Mouse (Mus musculus) limb, embryonic 12.5 days (tissue): ENCODE results near the gene Sccpdh. TPM values are rescaled to one million over a fixed set of nuclear protein-coding genes. Genes with fewer than 3 reads are reported as not detected.
"Not testable (repeated sequence)": the region's sequence is repeated elsewhere in the genome, so short reads cannot be mapped to it uniquely, and the experiment has no call there.

Experiments
- ATAC-seq: fragments of 200-750 bp; cut with Nextera tagmentation; 2 replicates; pipeline ENCODE4 v1.8.0; 2017; ENCODE audit warnings: low read depth, moderate TSS enrichment; ENCODE audit not compliant: insufficient number of reproducible peaks, insufficient read depth, low FRiP score, low TSS enrichment
- H3K27ac ChIP-seq: fragments of 300-500 bp; sonication (generic); 2 replicates; pipeline ENCODE4 v1.5.1; 2016; ENCODE audit warnings: mild to moderate bottlenecking, moderate library complexity
- H3K27me3 ChIP-seq: fragments of 300-500 bp; sonication (generic); 2 replicates; pipeline ENCODE4 v1.6.1; 2016; ENCODE audit warnings: mild to moderate bottlenecking, moderate library complexity
- H3K36me3 ChIP-seq: fragments of 300-500 bp; sonication (generic); 2 replicates; pipeline ENCODE4 v1.6.1; 2016; ENCODE audit warnings: mild to moderate bottlenecking, moderate library complexity
- H3K4me1 ChIP-seq: fragments of 300-500 bp; sonication (generic); replicated peaks from 2 replicates; pipeline ENCODE4 v1.6.1; 2016
- H3K4me2 ChIP-seq: fragments of 300-500 bp; sonication (generic); 2 replicates; pipeline ENCODE4 v1.6.1; 2016; ENCODE audit warnings: mild to moderate bottlenecking, moderate library complexity
- H3K4me3 ChIP-seq: fragments of 300-500 bp; sonication (generic); replicated peaks from 2 replicates; pipeline ENCODE4 v1.5.1; 2016; ENCODE audit warnings: mild to moderate bottlenecking
- H3K9ac ChIP-seq: fragments of 300-500 bp; sonication (generic); replicated peaks from 2 replicates; pipeline ENCODE4 v1.6.1; 2016; ENCODE audit warnings: mild to moderate bottlenecking, moderate library complexity
- H3K9me3 ChIP-seq: fragments of 300-500 bp; sonication (generic); 2 replicates; pipeline ENCODE4 v1.6.1; 2016; ENCODE audit warnings: mild to moderate bottlenecking, moderate library complexity
- WGBS: fragments of 180-500 bp; shearing (Covaris S2); methylation state at CpG from one replicate; pipeline ENCODE4 v1.1.7; 2016; 5-methylcytosine and 5-hydroxymethylcytosine counted together
- polyA plus RNA-seq: library from polyadenylated mRNA; unstranded; fragments of >200 nt; fragmentation: Nextera tagmentation; extraction: Ambion mirVana; gene quantifications from 2 replicates; pipeline ENCODE4 v1.2.1, GENCODE M21; 2016

Gene Sccpdh
- polyA plus RNA-seq, 1 experiment from 2014 or later: 87.4 TPM

GRCm38 (mm10) chr1:179668836-179669537 lies 977 bp downstream of the Sccpdh start:
- Histone ChIP-seq H3K36me3 (peaks cover 32% of the 10 kb centered on the region), H3K4me1 (peaks cover 22% of the 10 kb centered on the region), H3K9ac (peak overlapping the region; percentile 87), H3K4me3 (peak overlapping the region; percentile 84), H3K9me3 (no peaks in the 10 kb centered on the region), H3K27ac (peak overlapping the region; percentile 93), H3K27me3 (no peaks in the 10 kb centered on the region), H3K4me2 (peak overlapping the region; percentile 79)
- WGBS: 22% methylated on average over 12 of the region's 12 CpGs
- no peak for ATAC-seq

GRCm38 (mm10) chr1:179674355-179674754 lies 6.3 kb downstream of the Sccpdh start:
- Histone ChIP-seq H3K9ac (no peak overlapping the region), H3K36me3 (peaks cover 74% of the 10 kb centered on the region), H3K4me3 (no peak overlapping the region), H3K27me3 (no peaks in the 10 kb centered on the region), H3K4me1 (peaks cover 8% of the 10 kb centered on the region), H3K27ac (no peak overlapping the region), H3K4me2 (no peak overlapping the region), H3K9me3 (no peaks in the 10 kb centered on the region)
- no peak for ATAC-seq
- 91% methylated on average over 3 of the region's 3 CpGs for WGBS

- no peak overlapping the region for H3K4me2 ChIP-seq
- H3K27ac ChIP-seq: no peak overlapping the region
- WGBS: 92% methylated on average over 2 of the region's 2 CpGs
- ATAC-seq: no peak
- H3K4me3 ChIP-seq: no peak overlapping the region
- H3K9ac ChIP-seq: no peak overlapping the region
- no peaks in the 10 kb centered on the region for H3K9me3 ChIP-seq
- no peaks in the 10 kb centered on the region for H3K27me3 ChIP-seq
- H3K36me3 ChIP-seq: peaks cover 81% of the 10 kb centered on the region
- H3K4me1 ChIP-seq: no peaks in the 10 kb centered on the region
These were observed 9.0 kb downstream of the Sccpdh start for GRCm38 (mm10) chr1:179677031-179677430.

DNA sequence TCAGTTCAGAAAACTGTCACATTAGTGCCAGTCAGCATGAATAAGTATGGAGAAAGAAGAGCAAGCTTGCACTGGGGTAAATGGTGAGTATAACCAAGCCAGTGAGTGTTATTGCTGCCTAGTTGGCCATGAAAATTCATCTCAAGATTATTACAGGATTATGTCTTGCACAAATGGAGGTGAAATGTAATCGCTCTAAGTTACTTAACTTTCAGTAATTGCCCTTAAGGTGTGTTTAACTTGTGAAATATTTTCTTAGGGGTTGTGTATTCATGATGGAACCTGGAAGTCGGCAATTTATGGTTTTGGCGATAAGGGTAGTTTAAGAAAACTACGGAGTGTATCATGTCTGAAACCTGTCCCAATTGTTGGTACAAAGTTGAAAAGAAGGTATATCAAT lies 11.3 kb downstream of the Sccpdh start:
- H3K9me3 ChIP-seq: no peaks in the 10 kb centered on the region
- no peak overlapping the region for H3K4me2 ChIP-seq
- no peaks in the 10 kb centered on the region for H3K27me3 ChIP-seq
- no peak overlapping the region for H3K27ac ChIP-seq
- no peak overlapping the region for H3K9ac ChIP-seq
- WGBS: 94% methylated on average over 4 of the region's 4 CpGs
- H3K36me3 ChIP-seq: peaks cover 80% of the 10 kb centered on the region
- no peak overlapping the region for H3K4me3 ChIP-seq
- no peak for ATAC-seq
- H3K4me1 ChIP-seq: no peaks in the 10 kb centered on the region

DNA sequence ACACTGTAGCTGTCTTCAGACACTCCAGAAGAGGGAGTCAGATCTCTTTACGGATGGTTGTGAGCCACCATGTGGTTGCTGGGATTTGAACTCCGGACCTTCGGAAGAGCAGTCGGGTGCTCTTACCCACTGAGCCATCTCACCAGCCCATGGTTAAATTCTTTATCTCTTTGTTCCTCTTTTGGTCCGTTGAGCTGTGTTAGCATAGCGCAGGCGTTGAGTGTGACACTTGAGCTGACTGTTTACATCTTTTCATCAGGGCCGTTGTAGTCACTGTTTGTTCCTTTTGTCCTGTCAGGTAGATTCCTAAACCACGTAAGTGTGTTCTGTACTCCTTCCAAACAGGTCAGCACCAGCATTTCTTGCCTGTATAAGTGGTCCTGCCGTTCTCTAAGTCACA lies 14.7 kb downstream of the Sccpdh start:
- not testable (repeated sequence) for H3K9me3 ChIP-seq, H3K4me3 ChIP-seq, H3K27me3 ChIP-seq, H3K4me1 ChIP-seq, H3K27ac ChIP-seq, ATAC-seq, H3K4me2 ChIP-seq, H3K9ac ChIP-seq
- H3K36me3 ChIP-seq: peaks cover 88% of the 10 kb centered on the region
- 92% methylated on average over 10 of the region's 10 CpGs for WGBS

DNA sequence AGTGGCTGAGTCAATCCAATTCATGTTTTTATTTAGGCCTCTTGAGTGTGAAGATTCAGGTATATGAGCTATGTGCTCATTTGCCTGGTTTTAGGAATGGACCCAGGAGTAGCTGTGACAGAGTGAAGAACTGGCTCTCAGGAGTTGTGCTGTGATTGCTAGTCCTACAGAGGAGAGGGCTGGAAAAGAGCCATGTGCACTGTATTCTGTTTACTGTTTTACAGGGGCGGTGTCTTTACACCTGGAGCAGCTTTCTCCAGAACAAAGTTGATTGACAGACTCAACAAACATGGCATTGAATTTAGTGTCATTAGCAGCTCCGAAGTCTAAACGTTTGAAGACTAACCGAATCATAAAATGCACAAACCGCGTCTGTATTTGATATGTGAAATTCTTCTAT lies 18.3 kb downstream of the Sccpdh start:
- Histone ChIP-seq H3K9ac (no peak overlapping the region), H3K27me3 (no peaks in the 10 kb centered on the region), H3K4me3 (no peak overlapping the region), H3K4me2 (no peak overlapping the region), H3K4me1 (no peaks in the 10 kb centered on the region), H3K27ac (no peak overlapping the region), H3K9me3 (no peaks in the 10 kb centered on the region), H3K36me3 (peaks cover 67% of the 10 kb centered on the region)
- 94% methylated on average over 6 of the region's 6 CpGs for WGBS
- ATAC-seq: no peak

DNA sequence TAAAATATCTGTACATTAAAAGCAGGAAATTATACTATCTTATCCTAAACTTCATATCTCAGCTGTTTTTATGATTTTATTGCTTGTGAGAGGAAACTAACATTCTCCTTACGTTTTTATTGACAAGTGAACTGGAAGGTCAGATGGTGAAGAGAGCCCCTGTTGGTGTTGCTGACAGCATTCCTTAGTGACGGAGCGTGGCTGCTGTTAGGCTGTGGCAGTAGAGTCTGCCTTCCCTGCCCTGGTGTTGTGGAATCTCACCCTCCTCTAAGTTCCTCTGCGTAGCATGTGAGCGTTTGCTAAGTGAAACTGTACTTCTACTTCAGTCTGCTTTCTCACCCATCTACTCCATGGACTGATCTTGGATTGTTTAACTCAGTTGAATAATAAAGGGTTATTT lies 18.8 kb downstream of the Sccpdh start:
- no peaks in the 10 kb centered on the region for H3K9me3 ChIP-seq
- no peak overlapping the region for H3K4me2 ChIP-seq
- no peak overlapping the region for H3K9ac ChIP-seq
- H3K27ac ChIP-seq: no peak overlapping the region
- no peak overlapping the region for H3K4me3 ChIP-seq
- H3K36me3 ChIP-seq: peaks cover 64% of the 10 kb centered on the region
- 77% methylated on average over 5 of the region's 5 CpGs for WGBS
- H3K4me1 ChIP-seq: no peaks in the 10 kb centered on the region
- no peaks in the 10 kb centered on the region for H3K27me3 ChIP-seq
- no peak for ATAC-seq

GRCm38 (mm10) chr1:179687305-179687704 lies 19.3 kb downstream of the Sccpdh start:
- H3K4me3 ChIP-seq: no peak overlapping the region
- 89% methylated on average over 1 of the region's 1 CpGs for WGBS
- H3K27ac ChIP-seq: no peak overlapping the region
- H3K4me1 ChIP-seq: no peaks in the 10 kb centered on the region
- H3K4me2 ChIP-seq: no peak overlapping the region
- no peak overlapping the region for H3K9ac ChIP-seq
- H3K36me3 ChIP-seq: peaks cover 59% of the 10 kb centered on the region
- ATAC-seq: no peak
- H3K9me3 ChIP-seq: no peaks in the 10 kb centered on the region
- H3K27me3 ChIP-seq: no peaks in the 10 kb centered on the region

DNA sequence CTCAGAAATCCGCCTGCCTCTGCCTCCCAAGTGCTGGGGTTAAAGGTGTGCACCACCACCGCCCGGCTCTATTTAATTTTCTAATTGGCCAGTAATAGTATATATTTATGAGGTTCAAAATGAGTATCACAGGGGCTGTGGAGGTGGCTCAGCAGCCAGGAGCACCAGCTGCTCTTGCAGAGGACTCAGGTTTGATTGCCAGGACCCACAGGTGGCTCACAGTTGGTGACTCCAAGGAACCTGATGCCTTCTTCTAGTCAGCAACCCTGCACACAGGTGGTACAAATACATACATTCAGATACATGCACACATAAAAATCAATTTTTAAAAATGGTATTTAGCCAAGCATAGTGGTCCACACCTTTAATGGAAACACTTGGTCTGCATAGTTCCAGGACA lies 20.0 kb downstream of the Sccpdh start:
- ATAC-seq: no peak
- Histone ChIP-seq H3K4me3 (no peak overlapping the region), H3K36me3 (peaks cover 54% of the 10 kb centered on the region), H3K27me3 (no peaks in the 10 kb centered on the region), H3K9me3 (no peaks in the 10 kb centered on the region), H3K4me2 (no peak overlapping the region), H3K9ac (no peak overlapping the region), H3K27ac (no peak overlapping the region), H3K4me1 (no peaks in the 10 kb centered on the region)
- WGBS: 84% methylated on average over 3 of the region's 3 CpGs

- WGBS: 88% methylated on average over 6 of the region's 6 CpGs
- no peaks in the 10 kb centered on the region for H3K27me3 ChIP-seq
- ATAC-seq: no peak
- no peak overlapping the region for H3K4me3 ChIP-seq
- H3K4me1 ChIP-seq: no peaks in the 10 kb centered on the region
- H3K36me3 ChIP-seq: peaks cover 50% of the 10 kb centered on the region
- H3K9ac ChIP-seq: no peak overlapping the region
- H3K9me3 ChIP-seq: no peaks in the 10 kb centered on the region
- H3K27ac ChIP-seq: no peak overlapping the region
- no peak overlapping the region for H3K4me2 ChIP-seq
These were observed 20.4 kb downstream of the Sccpdh start for GRCm38 (mm10) chr1:179688415-179688814.

GRCm38 (mm10) chr1:179688914-179689313 lies 20.9 kb downstream of the Sccpdh start:
- peaks cover 45% of the 10 kb centered on the region for H3K36me3 ChIP-seq
- H3K4me3 ChIP-seq: no peak overlapping the region
- H3K9ac ChIP-seq: no peak overlapping the region
- H3K4me1 ChIP-seq: no peaks in the 10 kb centered on the region
- ATAC-seq: no peak
- no peaks in the 10 kb centered on the region for H3K9me3 ChIP-seq
- 84% methylated on average over 5 of the region's 5 CpGs for WGBS
- no peak overlapping the region for H3K27ac ChIP-seq
- no peaks in the 10 kb centered on the region for H3K27me3 ChIP-seq
- no peak overlapping the region for H3K4me2 ChIP-seq

GRCm38 (mm10) chr1:179689479-179689878 lies 21.5 kb downstream of the Sccpdh start:
- H3K9ac ChIP-seq: no peak overlapping the region
- H3K4me2 ChIP-seq: no peak overlapping the region
- H3K4me3 ChIP-seq: no peak overlapping the region
- no peak for ATAC-seq
- no peaks in the 10 kb centered on the region for H3K27me3 ChIP-seq
- 78% methylated on average over 6 of the region's 6 CpGs for WGBS
- H3K9me3 ChIP-seq: no peaks in the 10 kb centered on the region
- H3K27ac ChIP-seq: no peak overlapping the region
- H3K4me1 ChIP-seq: no peaks in the 10 kb centered on the region; the same call in 1 of the 2 replicates
- H3K36me3 ChIP-seq: peaks cover 41% of the 10 kb centered on the region
